Mouse (Mus musculus) liver, embryonic 14.5 days (tissue): ENCODE results near the gene Clint1.

Experiments
- CTCF ChIP-seq: IDR thresholded peaks from 2 replicates; pipeline ENCODE4 v1.5.1; 2016; ENCODE audit warnings: antibody characterized with exemption, low read depth, control low read depth
- EP300 ChIP-seq: IDR thresholded peaks from 2 replicates; pipeline ENCODE4 v1.6.1; 2016; ENCODE audit warnings: antibody characterized with exemption, low read depth

- TF ChIP-seq CTCF (no peak), EP300 (no peak)
Observed at GRCm38 (mm10) chr11:45852124-45852994, 508 bp downstream of the Clint1 start.
